Mouse (Mus musculus) limb, embryonic 14.5 days (tissue): ENCODE measurements at regions not wholly inside any gene's neighbourhood (a gene's known extent, or its start where the extent isn't known, plus 50 kb on each side); places are given as distances from the start of the nearest gene placed in this dataset.

Experiments used
- ATAC-seq: fragments of 200-750 bp; cut with Nextera tagmentation; 2 replicates; pipeline ENCODE4 v1.8.0; 2017; ENCODE audit warnings: low read depth, moderate number of reproducible peaks, moderate TSS enrichment; ENCODE audit not compliant: low FRiP score
- DNase-seq: peaks from one replicate; pipeline ENCODE4 v3.0.0-alpha.2; 2015; ENCODE audit warnings: low spot score
- H3K27ac ChIP-seq: fragments of 300-500 bp; sonication (generic); replicated peaks from 2 replicates; pipeline ENCODE4 v1.5.1; 2014; ENCODE audit warnings: low read depth, mild to moderate bottlenecking, low read length, moderate library complexity, mixed read lengths
- H3K27me3 ChIP-seq: fragments of 300-500 bp; sonication (generic); 2 replicates; pipeline ENCODE4 v1.6.1; 2014; ENCODE audit warnings: low read length, mixed read lengths; ENCODE audit not compliant: control insufficient read depth, insufficient read depth
- H3K36me3 ChIP-seq: fragments of 300-500 bp; sonication (generic); 2 replicates; pipeline ENCODE4 v1.6.1; 2014; ENCODE audit warnings: mild to moderate bottlenecking, low read length, moderate library complexity, mixed read lengths; ENCODE audit not compliant: control insufficient read depth, insufficient read depth
- H3K4me1 ChIP-seq: fragments of 300-500 bp; sonication (generic); 2 replicates; pipeline ENCODE4 v1.6.1; 2014; ENCODE audit warnings: antibody characterized with exemption, low read length, mixed read lengths; ENCODE audit not compliant: control insufficient read depth, insufficient read depth
- H3K4me2 ChIP-seq: fragments of 300-500 bp; sonication (generic); replicated peaks from 2 replicates; pipeline ENCODE4 v1.6.1; 2014; ENCODE audit warnings: low read depth, mild to moderate bottlenecking, low read length, moderate library complexity; ENCODE audit not compliant: severe bottlenecking
- H3K4me3 ChIP-seq: fragments of 300-500 bp; sonication (generic); replicated peaks from 2 replicates; pipeline ENCODE4 v1.5.1; 2014; ENCODE audit warnings: low read length
- H3K9ac ChIP-seq: fragments of 300-500 bp; sonication (generic); 2 replicates; pipeline ENCODE4 v1.6.1; 2014; ENCODE audit warnings: mild to moderate bottlenecking, low read depth, low read length, moderate library complexity; ENCODE audit not compliant: severe bottlenecking
- H3K9me3 ChIP-seq: fragments of 300-500 bp; sonication (generic); 2 replicates; pipeline ENCODE4 v1.6.1; 2016; ENCODE audit warnings: low read length; ENCODE audit not compliant: control insufficient read depth
- POLR2A ChIP-seq: fragments of 200-500 bp; IDR thresholded peaks from 2 replicates; pipeline ENCODE4 v1.8.0; 2012; ENCODE audit warnings: inconsistent platforms, mild to moderate bottlenecking, moderate library complexity, borderline replicate concordance; ENCODE audit not compliant: insufficient read depth, insufficient read length; ENCODE audit errors: extremely low read depth
- WGBS: fragments of 180-500 bp; shearing (Covaris S2); extraction: QIAGEN DNeasy Blood & Tissue Kit; methylation state at CpG from one replicate; pipeline ENCODE4 v1.1.7; 2014; 5-methylcytosine and 5-hydroxymethylcytosine counted together

DNA sequence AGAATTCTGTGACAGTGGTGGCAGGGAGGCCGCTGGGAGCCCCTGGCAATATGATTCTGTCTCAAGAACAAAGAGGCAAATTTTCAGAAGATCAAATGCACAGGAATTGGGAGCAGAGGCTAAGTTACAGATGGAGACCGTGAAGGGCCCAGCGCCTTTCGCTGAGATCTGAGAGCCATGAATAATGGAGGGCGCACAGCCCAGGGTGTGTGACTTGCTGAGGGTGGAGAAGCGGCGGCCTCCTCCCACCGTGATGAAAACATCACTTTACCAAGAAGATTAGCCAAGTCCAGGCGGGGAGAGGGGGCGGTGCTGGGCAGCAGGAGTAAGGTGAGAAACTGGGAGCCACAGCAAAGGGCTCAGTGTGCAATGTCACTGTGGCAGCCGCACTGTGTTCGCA, 77.2 kb upstream of the Unc5a start:
- H3K27ac ChIP-seq: no peak overlapping the region
- H3K36me3 ChIP-seq: no peaks in the 10 kb centered on the region
- H3K9me3 ChIP-seq: no peaks in the 10 kb centered on the region
- no peak overlapping the region for H3K4me3 ChIP-seq
- WGBS: 26% methylated on average over 12 of the region's 12 CpGs
- peaks cover 49% of the 10 kb centered on the region for H3K27me3 ChIP-seq
- H3K4me1 ChIP-seq: no peaks in the 10 kb centered on the region
- H3K4me2 ChIP-seq: no peak overlapping the region
- ATAC-seq: no peak
- DNase-seq: no peak
- no peak overlapping the region for H3K9ac ChIP-seq
- no peak for TF ChIP-seq POLR2A

DNA sequence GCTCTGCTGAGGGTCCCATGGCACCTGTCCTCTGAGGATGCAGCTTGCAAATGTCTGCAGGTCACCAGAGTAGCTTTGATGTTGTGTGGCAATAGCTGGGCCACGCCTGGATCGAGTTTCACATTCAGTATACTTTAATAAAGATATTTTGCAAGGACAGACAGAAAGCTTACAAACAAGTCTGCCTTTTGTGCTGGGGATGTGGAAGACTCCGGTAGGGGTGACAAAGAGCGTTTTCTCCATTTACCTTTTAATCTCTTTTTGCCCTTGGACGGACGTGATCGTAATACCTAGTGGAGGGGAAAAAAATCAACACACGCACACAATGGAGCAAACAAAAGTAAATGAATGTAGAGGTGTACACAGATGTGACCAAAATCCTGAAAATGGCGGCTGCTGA, 75.3 kb upstream of the Unc5a start:
- ATAC-seq (no peak), DNase-seq (no peak)
- no peak overlapping the region for H3K4me3 ChIP-seq
- no peaks in the 10 kb centered on the region for H3K9me3 ChIP-seq
- no peaks in the 10 kb centered on the region for H3K36me3 ChIP-seq
- no peak overlapping the region for H3K9ac ChIP-seq
- no peak for TF ChIP-seq POLR2A
- H3K27ac ChIP-seq: no peak overlapping the region
- H3K27me3 ChIP-seq: peaks cover 49% of the 10 kb centered on the region
- 52% methylated on average over 9 of the region's 9 CpGs for WGBS
- no peaks in the 10 kb centered on the region for H3K4me1 ChIP-seq
- no peak overlapping the region for H3K4me2 ChIP-seq

DNA sequence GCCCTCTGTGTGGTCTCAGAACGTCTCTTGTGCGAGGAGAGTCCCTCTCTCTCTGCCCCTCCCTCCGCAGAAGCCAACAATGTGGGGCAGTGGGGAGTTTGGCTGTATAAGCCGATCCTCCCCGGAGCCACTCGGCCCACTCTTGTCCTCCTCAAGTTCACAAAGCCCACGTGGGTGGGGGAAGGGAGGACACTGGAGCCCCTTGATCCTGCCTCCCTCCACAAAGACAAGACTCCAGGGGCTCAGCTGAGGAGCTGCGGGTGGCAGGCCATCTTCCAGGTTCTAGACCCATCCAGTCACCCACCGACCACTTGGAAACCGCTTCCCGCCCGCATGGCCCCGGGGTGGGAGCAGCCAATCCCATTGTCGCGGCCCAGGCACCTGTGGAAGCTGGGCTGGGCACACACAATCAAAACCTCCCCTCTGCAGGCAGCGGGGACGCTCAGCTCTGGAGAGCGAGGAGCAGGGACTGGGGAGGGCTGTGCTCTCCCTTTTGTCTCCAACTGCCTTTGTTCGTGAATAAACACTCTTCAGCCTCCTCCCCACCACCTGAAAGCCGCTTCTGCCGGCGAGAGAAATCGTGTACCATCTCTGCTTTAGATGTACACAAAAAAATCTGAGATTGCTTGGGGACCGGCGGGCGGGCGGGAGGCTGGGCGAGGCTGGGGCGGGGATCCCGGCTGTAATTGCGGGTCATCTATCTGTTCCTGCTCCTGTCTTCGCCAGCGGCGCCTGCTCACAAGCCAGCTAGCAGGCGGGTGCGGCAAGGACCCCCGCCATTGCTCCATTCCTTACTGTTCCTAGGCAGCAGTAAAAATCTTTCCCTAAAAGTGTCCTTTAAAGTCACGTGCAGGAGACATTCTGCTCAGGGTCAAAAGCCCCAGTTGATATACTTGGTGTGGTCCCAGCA, 74.7 kb upstream of the Unc5a start:
- Histone ChIP-seq H3K27me3 (peaks cover 49% of the 10 kb centered on the region), H3K27ac (no peak overlapping the region), H3K4me3 (no peak overlapping the region), H3K4me1 (no peaks in the 10 kb centered on the region), H3K9ac (no peak overlapping the region), H3K9me3 (no peaks in the 10 kb centered on the region), H3K36me3 (no peaks in the 10 kb centered on the region), H3K4me2 (no peak overlapping the region)
- no peak for DNase-seq
- 2% methylated on average over 37 of the region's 38 CpGs for WGBS
- no peak for ATAC-seq
- TF ChIP-seq POLR2A: no peak

DNA sequence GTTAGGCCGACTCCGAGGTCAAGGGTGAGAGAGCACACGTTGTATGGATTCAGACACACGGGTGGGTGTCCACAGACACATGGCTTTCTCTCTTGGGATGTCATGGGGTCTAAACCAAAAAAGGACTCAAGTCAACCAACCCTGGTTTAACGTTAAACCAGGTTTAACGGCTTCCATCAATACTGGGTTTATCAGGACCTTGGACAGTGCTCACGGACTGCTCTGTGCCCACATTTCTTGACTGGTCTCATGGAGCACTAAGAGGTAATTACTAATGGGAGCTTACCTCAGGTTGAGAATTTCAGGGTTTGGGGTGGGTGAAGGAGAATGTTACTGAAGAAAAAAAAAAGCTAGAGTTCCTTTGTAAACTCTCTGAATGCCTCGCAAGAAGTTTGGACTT, 72.7 kb upstream of the Unc5a start:
- no peaks in the 10 kb centered on the region for H3K4me1 ChIP-seq
- peaks cover 45% of the 10 kb centered on the region for H3K27me3 ChIP-seq
- H3K36me3 ChIP-seq: no peaks in the 10 kb centered on the region
- no peak for TF ChIP-seq POLR2A
- H3K9me3 ChIP-seq: no peaks in the 10 kb centered on the region
- no peak overlapping the region for H3K9ac ChIP-seq
- DNase-seq: peak; percentile 81
- no peak overlapping the region for H3K4me2 ChIP-seq
- H3K4me3 ChIP-seq: no peak overlapping the region
- no peak overlapping the region for H3K27ac ChIP-seq
- 31% methylated on average over 8 of the region's 8 CpGs for WGBS
- ATAC-seq: no peak

DNA sequence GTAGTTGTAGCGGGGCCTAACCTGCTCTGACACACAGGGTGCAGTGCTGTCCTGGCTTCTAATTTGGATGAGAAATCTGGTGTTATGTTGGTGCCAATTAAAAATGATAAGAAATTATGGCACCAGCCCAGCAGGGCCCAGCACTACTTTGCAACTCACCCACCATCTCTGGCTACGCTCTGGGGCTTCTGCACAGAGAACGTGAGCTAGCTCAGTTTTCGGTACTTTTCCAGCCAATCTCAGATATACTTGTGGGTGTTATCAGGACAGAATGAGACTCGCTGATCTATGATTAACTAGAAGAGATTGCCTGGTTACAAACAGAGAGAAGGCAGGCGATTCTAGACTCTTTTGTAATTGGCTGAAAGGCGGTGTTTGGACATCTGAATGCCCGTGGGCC, 71.6 kb upstream of the Unc5a start:
- ATAC-seq (no peak), DNase-seq (no peak)
- no peak overlapping the region for H3K4me3 ChIP-seq
- H3K27me3 ChIP-seq: peaks cover 36% of the 10 kb centered on the region
- H3K4me1 ChIP-seq: no peaks in the 10 kb centered on the region
- no peak overlapping the region for H3K4me2 ChIP-seq
- no peak overlapping the region for H3K9ac ChIP-seq
- 85% methylated on average over 8 of the region's 8 CpGs for WGBS
- no peak overlapping the region for H3K27ac ChIP-seq
- TF ChIP-seq POLR2A: no peak
- no peaks in the 10 kb centered on the region for H3K36me3 ChIP-seq
- H3K9me3 ChIP-seq: no peaks in the 10 kb centered on the region
